In the genomic region with DNA sequence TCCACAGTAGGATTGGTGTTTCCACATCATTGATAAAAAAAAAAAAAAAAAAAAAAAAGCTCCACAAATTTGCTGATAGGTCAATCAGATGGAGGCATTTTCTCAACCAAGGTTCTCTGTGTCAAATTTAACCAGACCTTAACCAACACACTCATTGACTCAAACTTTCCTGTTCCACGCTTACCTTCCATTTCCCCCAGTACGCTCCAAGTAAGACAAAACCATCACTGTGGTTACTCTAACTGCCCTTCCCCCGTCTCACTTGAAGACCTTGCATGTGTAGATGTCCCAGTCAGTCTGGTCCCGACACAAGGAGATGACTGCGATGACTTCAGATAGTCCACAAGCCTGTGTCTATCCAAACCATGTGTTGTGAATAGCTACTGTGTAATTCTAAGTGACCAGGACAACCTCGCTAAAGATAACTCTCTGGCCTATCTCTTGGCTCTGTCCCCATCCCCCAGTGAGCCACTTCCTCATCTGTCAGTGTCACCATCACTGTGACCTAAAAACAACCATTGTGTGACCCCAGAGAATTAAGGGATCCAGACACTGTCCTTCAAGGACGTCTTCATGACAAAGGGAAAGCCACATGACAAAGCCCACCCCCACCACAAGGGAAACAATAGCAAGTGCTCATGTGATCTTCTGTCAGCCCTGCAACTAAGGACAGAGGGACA, we compare ENCODE assay signal across 1 mouse cellular context.
A peak's percentile ranks its signal among the peaks of the same experiment; 100 is the strongest.
TF ChIP-seq lines count a peak whose summit lies in the region.

No protein-coding gene starts in this region.

TF ChIP-seq in CH12.LX, 34 proteins besides CTCF, POLR2A, EP300 and RAD21 (continued from another document):
- TF ChIP-seq MAX (IDR thresholded peaks at IDR 0.05; ENCODE audit: low read length): no peak
- no peak for TF ChIP-seq ZMIZ1 (IDR thresholded peaks at IDR 0.05; ENCODE audit: low read depth, low read length)
- TF ChIP-seq BHLHE40 (IDR thresholded peaks at IDR 0.05; ENCODE audit: low read depth, low read length): peak; percentile 58
- TF ChIP-seq TCF12 (IDR thresholded peaks at IDR 0.05; ENCODE audit: low read depth, low read length): no peak
- peak; percentile 9; the same call in 1 of the 2 replicates for TF ChIP-seq MEF2A (IDR thresholded peaks at IDR 0.05; ENCODE audit: borderline replicate concordance, low read depth, low read length)
- no peak for TF ChIP-seq ZKSCAN1 (IDR thresholded peaks at IDR 0.05; ENCODE audit: borderline replicate concordance, low read depth, low read length)
